Comparison of ENCODE assay signal across 19 mouse cellular contexts in genomic region chr16:95716061-95716706, GRCm38 (mm10). TPM values are rescaled to one million over a fixed set of nuclear protein-coding genes. Genes with fewer than 3 reads are reported as not detected.
DNase-seq lines count a peak whose midpoint lies in the region; ATAC-seq and TF ChIP-seq lines count a peak whose summit lies in the region.
"Had no signal": no experiment of that assay in that cellular context is flagged by ENCODE, and none has a peak within 500 bp of the region (broad histone marks: within the 10 kb centered on the region; RNA-seq: fewer than 3 reads in every experiment).

No protein-coding gene starts in this region.

- no peaks in the 10 kb centered on the region for H3K9me3 ChIP-seq in forebrain, embryonic 11.5 days (ENCODE audit: control insufficient read depth, low read length)
- H3K9me3 ChIP-seq in forebrain, embryonic 15.5 days = no peaks in the 10 kb centered on the region
- no peaks in the 10 kb centered on the region for H3K9me3 ChIP-seq in intestine, embryonic 15.5 days
- H3K9me3 ChIP-seq in intestine, postnatal 0 days (ENCODE audit: control insufficient read depth) = 0 out of 2 replicates have a peak, but pooled peaks cover 4% of the 10 kb centered on the region
- H3K9me3 ChIP-seq in lung, embryonic 16.5 days (ENCODE audit: control insufficient read depth, low read length) = peaks cover 4% of the 10 kb centered on the region
- H3K9me3 ChIP-seq in stomach, embryonic 14.5 days (ENCODE audit: control insufficient read depth, low read depth, low read length) = peaks cover 4% of the 10 kb centered on the region; the same call in 1 of the 2 replicates
- H3K9me3 ChIP-seq: hindbrain, embryonic 15.5 days; liver, embryonic 13.5 days; midbrain, embryonic 10.5 days had no signal

- H3K4me3 ChIP-seq in forebrain, embryonic 11.5 days (ENCODE audit: low read depth, low read length) = no peak overlapping the region
- no peak overlapping the region for H3K4me3 ChIP-seq in forebrain, embryonic 15.5 days
- no peak overlapping the region for H3K4me3 ChIP-seq in intestine, embryonic 15.5 days (replicated peaks)
- no peak overlapping the region for H3K4me3 ChIP-seq in intestine, postnatal 0 days (ENCODE audit: low read depth, low read length)
- no peak overlapping the region for H3K4me3 ChIP-seq in lung, embryonic 16.5 days (ENCODE audit: low read length)
- H3K4me3 ChIP-seq in stomach, embryonic 14.5 days (ENCODE audit: low read depth, low read length) = no peak overlapping the region
- H3K4me3 ChIP-seq: hindbrain, embryonic 15.5 days; kidney, embryonic 15.5 days; limb, embryonic 13.5 days; liver, embryonic 13.5 days; midbrain, embryonic 10.5 days had no signal

- no peak overlapping the region for H3K4me2 ChIP-seq in forebrain, embryonic 11.5 days (ENCODE audit: low read depth, low read length, severe bottlenecking)
- H3K4me2 ChIP-seq in forebrain, embryonic 15.5 days (replicated peaks) = no peak overlapping the region
- H3K4me2 ChIP-seq in intestine, embryonic 15.5 days (replicated peaks) = no peak overlapping the region
- H3K4me2 ChIP-seq in intestine, postnatal 0 days (replicated peaks; ENCODE audit: low read depth) = no peak overlapping the region
- H3K4me2 ChIP-seq in lung, embryonic 16.5 days (ENCODE audit: low read depth, low read length) = no peak overlapping the region
- H3K4me2 ChIP-seq in stomach, embryonic 14.5 days (replicated peaks; ENCODE audit: low read depth, low read length) = no peak overlapping the region
- H3K4me2 ChIP-seq: heart, embryonic 11.5 days; hindbrain, embryonic 15.5 days; kidney, embryonic 15.5 days; limb, embryonic 13.5 days; liver, embryonic 13.5 days had no signal

- H3K4me1 ChIP-seq in forebrain, embryonic 11.5 days (replicated peaks; ENCODE audit: control insufficient read depth, insufficient read depth, low read length) = no peaks in the 10 kb centered on the region
- H3K4me1 ChIP-seq in forebrain, embryonic 15.5 days = no peaks in the 10 kb centered on the region
- no peaks in the 10 kb centered on the region for H3K4me1 ChIP-seq in intestine, embryonic 15.5 days (replicated peaks)
- no peaks in the 10 kb centered on the region for H3K4me1 ChIP-seq in intestine, postnatal 0 days (replicated peaks; ENCODE audit: control insufficient read depth, insufficient read depth, low read length)
- peaks cover 12% of the 10 kb centered on the region; the same call in 1 of the 2 replicates for H3K4me1 ChIP-seq in lung, embryonic 16.5 days (replicated peaks; ENCODE audit: control insufficient read depth, insufficient read depth, low read length)
- H3K4me1 ChIP-seq in stomach, embryonic 14.5 days (ENCODE audit: control insufficient read depth, insufficient read depth, low read length) = no peaks in the 10 kb centered on the region
- H3K4me1 ChIP-seq: hindbrain, embryonic 15.5 days; kidney, embryonic 15.5 days; limb, embryonic 13.5 days; liver, embryonic 13.5 days; midbrain, embryonic 10.5 days had no signal

- 90% methylated on average over 12 of the region's 12 CpGs for WGBS in forebrain, embryonic 11.5 days
- WGBS in forebrain, embryonic 15.5 days = 94% methylated on average over 12 of the region's 12 CpGs
- 81% methylated on average over 12 of the region's 12 CpGs for WGBS in intestine, embryonic 15.5 days
- 74% methylated on average over 12 of the region's 12 CpGs for WGBS in intestine, postnatal 0 days
- WGBS in lung, embryonic 16.5 days = 59% methylated on average over 12 of the region's 12 CpGs
- 74% methylated on average over 12 of the region's 12 CpGs for WGBS in stomach, embryonic 14.5 days

- no peak for ATAC-seq in forebrain, embryonic 11.5 days (replicated peaks; ENCODE audit: low FRiP score)
- ATAC-seq in forebrain, embryonic 15.5 days (replicated peaks) = no peak
- peak; percentile 72 for ATAC-seq in intestine, embryonic 15.5 days
- ATAC-seq in intestine, postnatal 0 days = no peak
- ATAC-seq in lung, embryonic 16.5 days (ENCODE audit: low read depth) = peak; percentile 74
- peak; percentile 53 for ATAC-seq in stomach, embryonic 14.5 days (ENCODE audit: insufficient number of reproducible peaks, insufficient read depth, low FRiP score, low read depth)
- no peak for ATAC-seq in monocyte, adult 5-6 weeks (replicated peaks; ENCODE audit: insufficient number of reproducible peaks, low FRiP score, low TSS enrichment, poor library complexity, severe bottlenecking)
- ATAC-seq: forebrain, embryonic 14.5 days had no signal

- H3K9ac ChIP-seq in forebrain, embryonic 11.5 days (ENCODE audit: low read length) = no peak overlapping the region
- H3K9ac ChIP-seq in forebrain, embryonic 15.5 days (replicated peaks) = no peak overlapping the region
- no peak overlapping the region for H3K9ac ChIP-seq in intestine, embryonic 15.5 days
- no peak overlapping the region for H3K9ac ChIP-seq in intestine, postnatal 0 days (ENCODE audit: low read depth, low read length)
- no peak overlapping the region for H3K9ac ChIP-seq in lung, embryonic 16.5 days (ENCODE audit: low read length)
- H3K9ac ChIP-seq in stomach, embryonic 14.5 days (replicated peaks; ENCODE audit: low read depth, low read length) = no peak overlapping the region
- H3K9ac ChIP-seq: hindbrain, embryonic 15.5 days; kidney, embryonic 15.5 days; limb, embryonic 13.5 days; liver, embryonic 13.5 days had no signal

- H3K27ac ChIP-seq in forebrain, embryonic 11.5 days (ENCODE audit: low read depth, low read length) = no peak overlapping the region
- no peak overlapping the region for H3K27ac ChIP-seq in forebrain, embryonic 15.5 days (replicated peaks)
- no peak overlapping the region for H3K27ac ChIP-seq in intestine, embryonic 15.5 days
- no peak overlapping the region for H3K27ac ChIP-seq in intestine, postnatal 0 days (ENCODE audit: low read depth, low read length)
- H3K27ac ChIP-seq in lung, embryonic 16.5 days (ENCODE audit: low read length) = peak overlapping the region; percentile 65
- H3K27ac ChIP-seq in stomach, embryonic 14.5 days (ENCODE audit: low read length) = no peak overlapping the region; the same call in 1 of the 2 replicates
- H3K27ac ChIP-seq: hindbrain, embryonic 15.5 days; kidney, embryonic 15.5 days; limb, embryonic 13.5 days; liver, embryonic 13.5 days; midbrain, embryonic 10.5 days had no signal

- DNase-seq in forebrain, embryonic 11.5 days (ENCODE audit: low spot score) = peak; percentile 41
- no peak for DNase-seq in T-cell, adult 2 months (ENCODE audit: low spot score)
- DNase-seq: adrenal gland, postnatal 25 days; cerebellum, adult 9-10 months; gastrocnemius, postnatal 25 days; heart, postnatal 36 days; liver, embryonic 13.5 days had no signal

- TF ChIP-seq CTCF in intestine, postnatal 0 days (IDR thresholded peaks at IDR 0.05; ENCODE audit: low read depth) = no peak

- H3K36me3 ChIP-seq in forebrain, embryonic 11.5 days (ENCODE audit: control insufficient read depth, insufficient read depth, low read length) = peaks cover 2% of the 10 kb centered on the region; the same call in 1 of the 2 replicates
- peaks cover 70% of the 10 kb centered on the region for H3K36me3 ChIP-seq in forebrain, embryonic 15.5 days
- H3K36me3 ChIP-seq in intestine, embryonic 15.5 days = peaks cover 77% of the 10 kb centered on the region
- peaks cover 94% of the 10 kb centered on the region for H3K36me3 ChIP-seq in intestine, postnatal 0 days (ENCODE audit: control insufficient read depth, insufficient read depth)
- peaks cover 90% of the 10 kb centered on the region for H3K36me3 ChIP-seq in lung, embryonic 16.5 days (ENCODE audit: control insufficient read depth, insufficient read depth, low read length)
- peaks cover 83% of the 10 kb centered on the region for H3K36me3 ChIP-seq in stomach, embryonic 14.5 days (ENCODE audit: control insufficient read depth, insufficient read depth, low read length)

- no peaks in the 10 kb centered on the region for H3K27me3 ChIP-seq in forebrain, embryonic 11.5 days (ENCODE audit: control insufficient read depth, insufficient read depth, low read length)
- H3K27me3 ChIP-seq in forebrain, embryonic 15.5 days = no peaks in the 10 kb centered on the region
- no peaks in the 10 kb centered on the region for H3K27me3 ChIP-seq in intestine, embryonic 15.5 days (replicated peaks)
- no peaks in the 10 kb centered on the region for H3K27me3 ChIP-seq in intestine, postnatal 0 days (replicated peaks; ENCODE audit: control insufficient read depth, insufficient read depth, low read length)
- H3K27me3 ChIP-seq in lung, embryonic 16.5 days (ENCODE audit: control insufficient read depth, insufficient read depth, low read depth, low read length) = no peaks in the 10 kb centered on the region
- H3K27me3 ChIP-seq in stomach, embryonic 14.5 days (ENCODE audit: control insufficient read depth, insufficient read depth, low read length) = no peaks in the 10 kb centered on the region
- H3K27me3 ChIP-seq: hindbrain, embryonic 15.5 days; kidney, embryonic 15.5 days; limb, embryonic 13.5 days; liver, embryonic 13.5 days had no signal

RNA-seq across cellular contexts. Expression of gene Ets2, which starts 14.3 kb away (rescaled TPM):
- polyA plus RNA-seq in forebrain, embryonic 11.5 days (2014; fragmentation: Nextera tagmentation; extraction: Ambion mirVana) = 15.6 and 16.1 TPM in 2 replicates
- 14.4 and 16.9 TPM in 2 replicates for polyA plus RNA-seq in forebrain, embryonic 15.5 days (2015; fragmentation: Nextera tagmentation; extraction: Ambion mirVana)
- 59.5 and 64.7 TPM in 2 replicates for polyA plus RNA-seq in intestine, embryonic 15.5 days (2015; fragmentation: Nextera tagmentation; extraction: Ambion mirVana)
- 34.6 and 36.8 TPM in 2 replicates for polyA plus RNA-seq in intestine, postnatal 0 days (2015; fragmentation: Nextera tagmentation; extraction: Ambion mirVana)
- polyA plus RNA-seq in lung, embryonic 16.5 days (2015; fragmentation: Nextera tagmentation; extraction: Ambion mirVana) = 121 and 123 TPM in 2 replicates
- polyA plus RNA-seq in stomach, embryonic 14.5 days (2014; fragmentation: Nextera tagmentation; extraction: Ambion mirVana) = 37.9 and 45.1 TPM in 2 replicates
- 51.5 to 79.9 TPM (median 76.7 TPM) in 3 replicates for total RNA-seq in monocyte, adult 5-6 weeks (2017)

Comparison
In these comparisons a context has a peak if more than half of its experiments do, and no peak if none do; other contexts are left out.
1. ATAC-seq: peak in intestine, embryonic 15.5 days (single experiment), lung, embryonic 16.5 days (single experiment) and stomach, embryonic 14.5 days (single experiment); none in forebrain, embryonic 11.5 days (single experiment), forebrain, embryonic 15.5 days (single experiment), intestine, postnatal 0 days (single experiment) and monocyte, adult 5-6 weeks (single experiment).